Mouse (Mus musculus) kidney, embryonic 14.5 days (tissue): ENCODE measurements around the gene Col6a5. TPM values are rescaled to one million over a fixed set of nuclear protein-coding genes. Genes with fewer than 3 reads are reported as not detected.

ENCODE experiments used
- ATAC-seq: fragments of 200-750 bp; cut with Nextera tagmentation; 2 replicates; pipeline ENCODE4 v1.8.0; 2017; ENCODE audit warnings: moderate number of reproducible peaks, mild to moderate bottlenecking, moderate TSS enrichment, moderate library complexity; ENCODE audit not compliant: low FRiP score, low TSS enrichment
- H3K27ac ChIP-seq: fragments of 300-500 bp; sonication (generic); 2 replicates; pipeline ENCODE4 v1.5.1; 2014; ENCODE audit warnings: low read depth, mild to moderate bottlenecking, low read length, moderate library complexity, mixed read lengths
- H3K27me3 ChIP-seq: fragments of 300-500 bp; sonication (generic); 2 replicates; pipeline ENCODE4 v1.6.1; 2014; ENCODE audit warnings: mild to moderate bottlenecking, low read length; ENCODE audit not compliant: control insufficient read depth, insufficient read depth
- H3K36me3 ChIP-seq: fragments of 300-500 bp; sonication (generic); 2 replicates; pipeline ENCODE4 v1.6.1; 2014; ENCODE audit warnings: low read length, mixed read lengths; ENCODE audit not compliant: control insufficient read depth, insufficient read depth
- H3K4me1 ChIP-seq: fragments of 300-500 bp; sonication (generic); 2 replicates; pipeline ENCODE4 v1.6.1; 2014; ENCODE audit warnings: low read length, mixed read lengths; ENCODE audit not compliant: control insufficient read depth, insufficient read depth
- H3K4me2 ChIP-seq: fragments of 300-500 bp; sonication (generic); replicated peaks from 2 replicates; pipeline ENCODE4 v1.6.1; 2014; ENCODE audit warnings: low read depth, mild to moderate bottlenecking, low read length
- H3K4me3 ChIP-seq: fragments of 300-500 bp; sonication (generic); 2 replicates; pipeline ENCODE4 v1.5.1; 2014; ENCODE audit warnings: mild to moderate bottlenecking, low read length
- H3K9ac ChIP-seq: fragments of 300-500 bp; sonication (generic); 2 replicates; pipeline ENCODE4 v1.6.1; 2014; ENCODE audit warnings: low read depth, mild to moderate bottlenecking, low read length, moderate library complexity
- H3K9me3 ChIP-seq: fragments of 300-500 bp; sonication (generic); 2 replicates; pipeline ENCODE4 v1.6.1; 2016; ENCODE audit warnings: low read length; ENCODE audit not compliant: control insufficient read depth
- WGBS: fragments of 180-500 bp; shearing (Covaris S2); extraction: QIAGEN DNeasy Blood & Tissue Kit; methylation state at CpG from one replicate; pipeline ENCODE4 v1.1.7; 2014; 5-methylcytosine and 5-hydroxymethylcytosine counted together
- polyA plus RNA-seq: library from polyadenylated mRNA; unstranded; fragments of >200 nt; fragmentation: Nextera tagmentation; extraction: Ambion mirVana; gene quantifications from 2 replicates; pipeline ENCODE4 v1.2.1, GENCODE M21; 2014

The Col6a5 gene
- polyA plus RNA-seq, 1 experiment from 2014 or later = 0.20 TPM

GRCm38 (mm10) chr9:105976314-105976713, 15.9 kb upstream of the Col6a5 start:
- 32% methylated on average over 6 of the region's 6 CpGs for WGBS
- no peak overlapping the region for H3K27ac ChIP-seq
- no peak overlapping the region for H3K9ac ChIP-seq
- 0 out of 2 replicates have a peak, but pooled peaks cover 5% of the 10 kb centered on the region for H3K27me3 ChIP-seq
- ATAC-seq = no peak
- H3K36me3 ChIP-seq = no peaks in the 10 kb centered on the region
- H3K4me1 ChIP-seq = no peaks in the 10 kb centered on the region
- H3K4me2 ChIP-seq = no peak overlapping the region
- H3K4me3 ChIP-seq = no peak overlapping the region
- H3K9me3 ChIP-seq = no peaks in the 10 kb centered on the region

- Histone ChIP-seq H3K27me3 (0 out of 2 replicates have a peak, but pooled peaks cover 5% of the 10 kb centered on the region), H3K4me1 (no peaks in the 10 kb centered on the region), H3K9me3 (no peaks in the 10 kb centered on the region), H3K4me2 (no peak overlapping the region), H3K4me3 (no peak overlapping the region), H3K36me3 (no peaks in the 10 kb centered on the region), H3K9ac (no peak overlapping the region), H3K27ac (no peak overlapping the region)
- ATAC-seq = no peak
- 88% methylated on average over 1 of the region's 1 CpGs for WGBS
Observed at GRCm38 (mm10) chr9:105973736-105974135, 13.3 kb upstream of the Col6a5 start.

- 0 out of 2 replicates have a peak, but pooled peaks cover 5% of the 10 kb centered on the region for H3K27me3 ChIP-seq
- H3K27ac ChIP-seq = no peak overlapping the region
- H3K4me1 ChIP-seq = no peaks in the 10 kb centered on the region
- H3K36me3 ChIP-seq = no peaks in the 10 kb centered on the region
- H3K4me2 ChIP-seq = no peak overlapping the region
- WGBS = 91% methylated on average over 3 of the region's 3 CpGs
- H3K9me3 ChIP-seq = no peaks in the 10 kb centered on the region
- no peak overlapping the region for H3K4me3 ChIP-seq
- no peak for ATAC-seq
- H3K9ac ChIP-seq = no peak overlapping the region
Observed at GRCm38 (mm10) chr9:105972031-105972430, 11.6 kb upstream of the Col6a5 start.

GRCm38 (mm10) chr9:105971351-105971894, 11.0 kb upstream of the Col6a5 start:
- H3K9ac ChIP-seq = no peak overlapping the region
- 0 out of 2 replicates have a peak, but pooled peaks cover 5% of the 10 kb centered on the region for H3K27me3 ChIP-seq
- no peaks in the 10 kb centered on the region for H3K36me3 ChIP-seq
- 92% methylated on average over 14 of the region's 14 CpGs for WGBS
- no peak for ATAC-seq
- H3K27ac ChIP-seq = no peak overlapping the region
- no peaks in the 10 kb centered on the region for H3K4me1 ChIP-seq
- H3K4me3 ChIP-seq = no peak overlapping the region
- H3K4me2 ChIP-seq = no peak overlapping the region
- H3K9me3 ChIP-seq = no peaks in the 10 kb centered on the region

GRCm38 (mm10) chr9:105970901-105971300, 10.5 kb upstream of the Col6a5 start:
- H3K9ac ChIP-seq = no peak overlapping the region
- no peak overlapping the region for H3K4me2 ChIP-seq
- H3K36me3 ChIP-seq = no peaks in the 10 kb centered on the region
- 81% methylated on average over 5 of the region's 5 CpGs for WGBS
- H3K27me3 ChIP-seq = no peaks in the 10 kb centered on the region
- no peaks in the 10 kb centered on the region for H3K9me3 ChIP-seq
- no peak overlapping the region for H3K27ac ChIP-seq
- H3K4me1 ChIP-seq = no peaks in the 10 kb centered on the region
- no peak overlapping the region for H3K4me3 ChIP-seq
- no peak for ATAC-seq

GRCm38 (mm10) chr9:105967976-105968375, 7.5 kb upstream of the Col6a5 start:
- Histone ChIP-seq H3K4me3 (no peak overlapping the region), H3K4me1 (no peaks in the 10 kb centered on the region), H3K4me2 (no peak overlapping the region), H3K9me3 (no peaks in the 10 kb centered on the region), H3K27me3 (no peaks in the 10 kb centered on the region), H3K27ac (no peak overlapping the region), H3K9ac (no peak overlapping the region), H3K36me3 (no peaks in the 10 kb centered on the region)
- no peak for ATAC-seq
- WGBS = 76% methylated on average over 5 of the region's 5 CpGs

GRCm38 (mm10) chr9:105959116-105959515, 1.3 kb downstream of the Col6a5 start:
- no peak overlapping the region for H3K9ac ChIP-seq
- no peak overlapping the region for H3K4me3 ChIP-seq
- H3K9me3 ChIP-seq = no peaks in the 10 kb centered on the region
- H3K4me1 ChIP-seq = peaks cover 3% of the 10 kb centered on the region; the same call in 1 of the 2 replicates
- H3K4me2 ChIP-seq = no peak overlapping the region
- 62% methylated on average over 1 of the region's 1 CpGs for WGBS
- no peaks in the 10 kb centered on the region for H3K36me3 ChIP-seq
- H3K27me3 ChIP-seq = no peaks in the 10 kb centered on the region
- ATAC-seq = no peak
- H3K27ac ChIP-seq = no peak overlapping the region

GRCm38 (mm10) chr9:105949755-105950154, 10.7 kb downstream of the Col6a5 start:
- no peak for ATAC-seq
- Histone ChIP-seq H3K9me3 (no peaks in the 10 kb centered on the region), H3K4me3 (no peak overlapping the region), H3K27me3 (no peaks in the 10 kb centered on the region), H3K9ac (no peak overlapping the region), H3K4me1 (no peaks in the 10 kb centered on the region), H3K4me2 (no peak overlapping the region), H3K27ac (no peak overlapping the region), H3K36me3 (no peaks in the 10 kb centered on the region)
- WGBS = 97% methylated on average over 1 of the region's 1 CpGs

GRCm38 (mm10) chr9:105947577-105947976, 12.9 kb downstream of the Col6a5 start:
- H3K4me1 ChIP-seq = no peaks in the 10 kb centered on the region
- no peaks in the 10 kb centered on the region for H3K36me3 ChIP-seq
- no peak overlapping the region for H3K4me3 ChIP-seq
- no peak overlapping the region for H3K27ac ChIP-seq
- H3K9me3 ChIP-seq = no peaks in the 10 kb centered on the region
- no peak overlapping the region for H3K4me2 ChIP-seq
- H3K27me3 ChIP-seq = no peaks in the 10 kb centered on the region
- WGBS = 66% methylated on average over 3 of the region's 3 CpGs
- H3K9ac ChIP-seq = no peak overlapping the region
- ATAC-seq = no peak
